Mouse (Mus musculus): ENCODE measurements around the gene Nkain4.

Gene Nkain4

GRCm38 (mm10) chr2:180952731-180953171 lies 1.7 kb downstream of the Nkain4 start:
- WGBS: 48% methylated on average over 9 of the region's 9 CpGs

- 70% methylated on average over 1 of the region's 1 CpGs for WGBS
Measured at GRCm38 (mm10) chr2:180949947-180950346, 4.6 kb downstream of the Nkain4 start.

- 100% methylated on average over 1 of the region's 1 CpGs for WGBS
Measured at GRCm38 (mm10) chr2:180932418-180932817, 22.1 kb downstream of the Nkain4 start.

GRCm38 (mm10) chr2:180928723-180929122 lies 25.8 kb downstream of the Nkain4 start, which contains the start of gene Birc7:
Gene Birc7, plus strand, starts transcription at chr2:180929023.
- 73% methylated on average over 4 of the region's 4 CpGs for WGBS

- WGBS: 13% methylated on average over 4 of the region's 4 CpGs
Measured at GRCm38 (mm10) chr2:180925176-180925575, 29.3 kb downstream of the Nkain4 start.

GRCm38 (mm10) chr2:180922739-180923138 lies 31.8 kb downstream of the Nkain4 start:
- 87% methylated on average over 6 of the region's 6 CpGs for WGBS

- WGBS: under 1% methylated on average over 49 of the region's 56 CpGs
Measured at GRCm38 (mm10) chr2:180920810-180921400, 33.6 kb downstream of the Nkain4 start, which contains the start of gene Ythdf1. Gene Ythdf1, minus strand, starts transcription at chr2:180920949.

GRCm38 (mm10) chr2:180919913-180920809 lies 34.3 kb downstream of the Nkain4 start:
- WGBS: under 1% methylated on average over 61 of the region's 61 CpGs

GRCm38 (mm10) chr2:180915886-180916433 lies 38.5 kb downstream of the Nkain4 start:
- WGBS: 59% methylated on average over 3 of the region's 3 CpGs

- WGBS: 54% methylated on average over 12 of the region's 12 CpGs
Measured at GRCm38 (mm10) chr2:180910928-180911327, 43.6 kb downstream of the Nkain4 start.

GRCm38 (mm10) chr2:180905556-180906221 lies 48.8 kb downstream of the Nkain4 start:
- WGBS: 65% methylated on average over 5 of the region's 5 CpGs

- 59% methylated on average over 18 of the region's 18 CpGs for WGBS
Measured at GRCm38 (mm10) chr2:180904435-180905208, 49.9 kb downstream of the Nkain4 start.

- 24% methylated on average over 2 of the region's 2 CpGs for WGBS
Measured at GRCm38 (mm10) chr2:180902086-180902485, 52.4 kb downstream of the Nkain4 start.

- WGBS: 46% methylated on average over 6 of the region's 6 CpGs
Measured at GRCm38 (mm10) chr2:180897857-180898256, 56.6 kb downstream of the Nkain4 start.

GRCm38 (mm10) chr2:180896819-180897625 lies 57.5 kb downstream of the Nkain4 start:
- 39% methylated on average over 15 of the region's 15 CpGs for WGBS

GRCm38 (mm10) chr2:180895837-180896525 lies 58.5 kb downstream of the Nkain4 start:
- 45% methylated on average over 11 of the region's 11 CpGs for WGBS

- 36% methylated on average over 3 of the region's 3 CpGs for WGBS
Measured at GRCm38 (mm10) chr2:180895321-180895720, 59.2 kb downstream of the Nkain4 start.

- WGBS: under 1% methylated on average over 13 of the region's 13 CpGs
Measured at GRCm38 (mm10) chr2:180894734-180895133, 59.8 kb downstream of the Nkain4 start.

- under 1% methylated on average over 57 of the region's 57 CpGs for WGBS
Measured at GRCm38 (mm10) chr2:180894029-180894623, 60.4 kb downstream of the Nkain4 start.
